Mouse (Mus musculus) hindbrain, embryonic 16.5 days (tissue): Measurements from ENCODE around the gene Pcp4l1. TPM values are rescaled to one million over a fixed set of nuclear protein-coding genes. Genes with fewer than 3 reads are reported as not detected.

ENCODE experiments used
- ATAC-seq: fragments of 200-750 bp; cut with Nextera tagmentation; 2 replicates; pipeline ENCODE4 v1.8.0; 2017; ENCODE audit warnings: moderate TSS enrichment, moderate library complexity
- H3K27ac ChIP-seq: fragments of 300-500 bp; sonication (generic); 2 replicates; pipeline ENCODE4 v1.5.1; 2014; ENCODE audit warnings: low read depth, mild to moderate bottlenecking, control low read depth, low read length, moderate library complexity
- H3K27me3 ChIP-seq: fragments of 300-500 bp; sonication (generic); replicated peaks from 2 replicates; pipeline ENCODE4 v1.6.1; 2014; ENCODE audit warnings: low read length; ENCODE audit not compliant: control insufficient read depth, insufficient read depth
- H3K36me3 ChIP-seq: fragments of 300-500 bp; sonication (generic); 2 replicates; pipeline ENCODE4 v1.6.1; 2014; ENCODE audit warnings: mild to moderate bottlenecking, low read length, moderate library complexity, mixed read lengths; ENCODE audit not compliant: control insufficient read depth, insufficient read depth
- H3K4me1 ChIP-seq: fragments of 300-500 bp; sonication (generic); 2 replicates; pipeline ENCODE4 v1.6.1; 2014; ENCODE audit warnings: low read depth, low read length; ENCODE audit not compliant: control insufficient read depth, insufficient read depth
- H3K4me2 ChIP-seq: fragments of 300-500 bp; sonication (generic); 2 replicates; pipeline ENCODE4 v1.6.1; 2014; ENCODE audit warnings: mild to moderate bottlenecking, low read length, control low read depth, moderate library complexity
- H3K4me3 ChIP-seq: fragments of 300-500 bp; sonication (generic); 2 replicates; pipeline ENCODE4 v1.5.1; 2014; ENCODE audit warnings: mild to moderate bottlenecking, low read length, control low read depth, moderate library complexity
- H3K9ac ChIP-seq: fragments of 300-500 bp; sonication (generic); 2 replicates; pipeline ENCODE4 v1.6.1; 2014; ENCODE audit warnings: low read depth, mild to moderate bottlenecking, control low read depth, low read length, moderate library complexity
- H3K9me3 ChIP-seq: fragments of 300-500 bp; sonication (generic); 2 replicates; pipeline ENCODE4 v1.6.1; 2014; ENCODE audit warnings: mild to moderate bottlenecking, low read length, moderate library complexity; ENCODE audit not compliant: control insufficient read depth
- WGBS: fragments of 180-500 bp; shearing (Covaris S2); extraction: QIAGEN DNeasy Blood & Tissue Kit; methylation state at CpG from one replicate; pipeline ENCODE4 v1.1.7; 2014; 5-methylcytosine and 5-hydroxymethylcytosine counted together
- polyA plus RNA-seq: library from polyadenylated mRNA; unstranded; fragments of >200 nt; fragmentation: Nextera tagmentation; extraction: Ambion mirVana; gene quantifications from 2 replicates; pipeline ENCODE4 v1.2.1, GENCODE M21; 2015

Gene Pcp4l1
- polyA plus RNA-seq, 1 experiment from 2014 or later, result 48.7 TPM

DNA sequence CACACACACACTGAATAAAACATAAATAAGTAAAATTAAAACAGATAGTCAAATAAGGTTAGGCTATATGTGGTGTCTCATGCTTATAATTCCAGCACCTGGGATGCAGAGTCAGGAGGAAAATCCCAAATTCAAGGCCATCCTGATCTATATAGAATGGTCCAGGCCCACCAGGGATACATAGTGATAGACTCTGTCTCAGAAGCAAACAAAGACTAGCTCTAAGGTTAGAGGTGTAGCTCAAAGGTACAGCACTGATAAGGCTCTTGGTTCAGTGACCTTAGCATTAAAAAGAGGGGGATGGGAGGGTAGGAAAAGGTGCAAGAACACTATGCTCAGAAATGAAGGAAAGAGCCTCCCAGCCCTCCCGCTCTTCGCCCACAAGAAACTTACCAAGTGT is 60.5 kb downstream of the Pcp4l1 start:
- H3K36me3 ChIP-seq, result peaks cover 29% of the 10 kb centered on the region
- ATAC-seq, result no peak
- WGBS, result 98% methylated on average over 2 of the region's 2 CpGs
- no peak overlapping the region for H3K9ac ChIP-seq
- H3K27ac ChIP-seq, result no peak overlapping the region
- no peak overlapping the region for H3K4me2 ChIP-seq
- no peak overlapping the region for H3K4me3 ChIP-seq
- H3K4me1 ChIP-seq, result no peaks in the 10 kb centered on the region
- no peaks in the 10 kb centered on the region for H3K9me3 ChIP-seq
- H3K27me3 ChIP-seq, result no peaks in the 10 kb centered on the region

- H3K27me3 ChIP-seq, result no peaks in the 10 kb centered on the region
- H3K9ac ChIP-seq, result no peak overlapping the region
- peaks cover 40% of the 10 kb centered on the region for H3K36me3 ChIP-seq
- no peak overlapping the region for H3K27ac ChIP-seq
- H3K4me3 ChIP-seq, result no peak overlapping the region
- no peak overlapping the region for H3K4me2 ChIP-seq
- H3K9me3 ChIP-seq, result no peaks in the 10 kb centered on the region
- WGBS, result 81% methylated on average over 1 of the region's 1 CpGs
- ATAC-seq, result no peak
- H3K4me1 ChIP-seq, result no peaks in the 10 kb centered on the region
These were observed 65.1 kb downstream of the Pcp4l1 start for GRCm38 (mm10) chr1:171130971-171131370.

- H3K4me1 ChIP-seq, result no peaks in the 10 kb centered on the region
- H3K4me2 ChIP-seq, result no peak overlapping the region
- H3K9ac ChIP-seq, result no peak overlapping the region
- H3K27me3 ChIP-seq, result no peaks in the 10 kb centered on the region
- no peak overlapping the region for H3K4me3 ChIP-seq
- no peaks in the 10 kb centered on the region for H3K9me3 ChIP-seq
- 62% methylated on average over 7 of the region's 7 CpGs for WGBS
- H3K36me3 ChIP-seq, result peaks cover 24% of the 10 kb centered on the region
- H3K27ac ChIP-seq, result no peak overlapping the region
- ATAC-seq, result 0 out of 2 replicates have a peak, but pooled peaks have one; percentile 40
These were observed 66.8 kb downstream of the Pcp4l1 start for GRCm38 (mm10) chr1:171129251-171129650.

GRCm38 (mm10) chr1:171124398-171124797 is 71.7 kb downstream of the Pcp4l1 start:
- Histone ChIP-seq H3K9me3 (no peaks in the 10 kb centered on the region), H3K36me3 (peaks cover 15% of the 10 kb centered on the region; the same call in 1 of the 2 replicates), H3K4me2 (no peak overlapping the region), H3K9ac (no peak overlapping the region), H3K27ac (no peak overlapping the region), H3K4me1 (no peaks in the 10 kb centered on the region), H3K27me3 (no peaks in the 10 kb centered on the region), H3K4me3 (no peak overlapping the region)
- WGBS, result 89% methylated on average over 5 of the region's 5 CpGs
- no peak for ATAC-seq

Other genes starting within 250 kb of the Pcp4l1 start
- gene Fcgr2b, start 219.7 kb downstream of the Pcp4l1 start, polyA plus RNA-seq, result 1.6 and 2.3 TPM in 2 replicates
- gene Fcgr4, start 177.3 kb downstream of the Pcp4l1 start, polyA plus RNA-seq, result 0.20 and 0.40 TPM in 2 replicates
- gene Fcgr3, start 131.3 kb downstream of the Pcp4l1 start, polyA plus RNA-seq, result 9.8 and 11.5 TPM in 2 replicates
- 11.6 and 11.8 TPM in 2 replicates for gene Cfap126, start 82.3 kb downstream of the Pcp4l1 start, polyA plus RNA-seq
- gene Sdhc, start 45.7 kb downstream of the Pcp4l1 start, polyA plus RNA-seq, result 316 and 354 TPM in 2 replicates
- 4.7 and 5.3 TPM in 2 replicates for gene Mpz, start 45.6 kb downstream of the Pcp4l1 start, polyA plus RNA-seq
- gene Nr1i3, start 17.7 kb upstream of the Pcp4l1 start, polyA plus RNA-seq, result 0.26 and 0.73 TPM in 2 replicates
- 60.9 and 69.6 TPM in 2 replicates for gene Tomm40l, start 26.2 kb upstream of the Pcp4l1 start, polyA plus RNA-seq
- gene Apoa2, start 28.8 kb upstream of the Pcp4l1 start, polyA plus RNA-seq, result 5.2 and 6.5 TPM in 2 replicates
- 25.5 and 25.7 TPM in 2 replicates for gene Fcer1g, start 38.1 kb upstream of the Pcp4l1 start, polyA plus RNA-seq
- 6.0 and 6.6 TPM in 2 replicates for gene Adamts4, start 54.2 kb upstream of the Pcp4l1 start, polyA plus RNA-seq
- 262 and 280 TPM in 2 replicates for gene Ndufs2, start 55.1 kb upstream of the Pcp4l1 start, polyA plus RNA-seq
- gene B4galt3, start 74.1 kb upstream of the Pcp4l1 start, polyA plus RNA-seq, result 101 and 106 TPM in 2 replicates
- 42.7 and 47.9 TPM in 2 replicates for gene Ppox, start 84.9 kb upstream of the Pcp4l1 start, polyA plus RNA-seq
- 92.3 and 101 TPM in 2 replicates for gene Usp21, start 91.7 kb upstream of the Pcp4l1 start, polyA plus RNA-seq
- gene Ufc1, start 98.8 kb upstream of the Pcp4l1 start, polyA plus RNA-seq, result 115 and 126 TPM in 2 replicates
- gene Dedd, start 132.9 kb upstream of the Pcp4l1 start, polyA plus RNA-seq, result 46.5 and 49.5 TPM in 2 replicates
- gene Nit1, start 149.4 kb upstream of the Pcp4l1 start, polyA plus RNA-seq, result 51.2 and 54.7 TPM in 2 replicates
- gene Pfdn2, start 149.4 kb upstream of the Pcp4l1 start, polyA plus RNA-seq, result 123 and 143 TPM in 2 replicates
- gene Klhdc9, start 164.5 kb upstream of the Pcp4l1 start, polyA plus RNA-seq, result 3.3 and 4.3 TPM in 2 replicates
- gene Nectin4, start 173.8 kb upstream of the Pcp4l1 start, polyA plus RNA-seq, result 4.1 and 4.7 TPM in 2 replicates
- 0.73 and 0.79 TPM in 2 replicates for gene Arhgap30, start 192.7 kb upstream of the Pcp4l1 start, polyA plus RNA-seq
- 150 and 170 TPM in 2 replicates for gene Usf1, start 215.0 kb upstream of the Pcp4l1 start, polyA plus RNA-seq
- gene Tstd1, start 222.6 kb upstream of the Pcp4l1 start, polyA plus RNA-seq, result 6.3 and 7.0 TPM in 2 replicates
- gene F11r, start 241.3 kb upstream of the Pcp4l1 start, polyA plus RNA-seq, result 14.1 and 15.6 TPM in 2 replicates